Mouse (Mus musculus) lung, postnatal 36 days (tissue): ENCODE results near the gene Kif26a.

Source experiments
- DNase-seq: peaks from one replicate; pipeline ENCODE4 v3.0.0; 2022; ENCODE audit warnings: mixed read lengths

Gene Kif26a

DNA sequence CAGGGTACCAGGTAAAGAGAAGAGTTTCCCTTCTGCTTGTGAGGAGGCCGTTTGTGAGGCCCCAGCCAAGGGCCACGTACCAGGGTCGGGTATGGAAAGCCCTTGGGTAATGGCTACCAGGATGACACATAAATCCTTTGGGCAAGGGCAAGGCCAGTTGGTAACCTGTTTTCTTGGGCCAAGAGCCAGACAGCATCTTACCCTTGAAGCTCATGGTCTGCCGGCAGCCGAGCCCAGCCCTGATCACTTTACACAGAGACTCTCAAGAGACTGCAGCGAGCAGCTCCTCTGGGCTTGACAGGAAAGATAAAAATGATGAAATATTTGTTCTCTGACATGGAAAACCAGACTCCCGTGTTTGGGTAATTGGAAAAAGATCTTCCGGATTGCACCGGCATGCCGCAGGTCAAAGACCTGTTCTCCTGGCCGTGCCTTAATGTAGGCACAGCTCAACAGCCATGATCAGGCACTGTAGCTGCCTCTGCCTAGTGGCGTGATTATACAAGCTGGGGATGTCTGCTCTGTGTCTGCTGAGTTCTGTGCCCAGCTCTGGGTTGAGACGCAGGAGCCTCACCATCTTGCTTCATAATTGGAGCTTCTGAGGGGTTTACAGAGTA, 77.8 kb downstream of the Kif26a start:
- no peak for DNase-seq

DNA sequence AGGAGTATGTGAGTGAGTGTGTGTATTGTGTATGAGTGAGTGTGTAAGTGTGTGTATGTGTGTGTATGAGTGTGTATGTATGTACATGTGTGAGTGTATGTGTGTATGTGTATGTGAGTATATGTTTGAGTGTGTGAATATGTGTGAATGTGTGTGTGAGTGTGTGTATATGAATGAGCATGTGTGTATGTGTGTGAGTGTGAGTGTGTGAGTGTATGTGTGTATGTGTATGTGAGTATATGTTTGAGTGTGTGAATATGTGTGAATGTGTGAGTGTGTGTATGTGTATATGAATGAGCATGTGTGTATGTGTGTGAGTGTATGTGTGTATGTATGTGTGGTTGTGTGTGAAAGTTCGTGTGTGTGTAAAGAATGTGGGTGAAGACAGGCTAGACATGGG, 80.2 kb downstream of the Kif26a start:
- DNase-seq: no peak

DNA sequence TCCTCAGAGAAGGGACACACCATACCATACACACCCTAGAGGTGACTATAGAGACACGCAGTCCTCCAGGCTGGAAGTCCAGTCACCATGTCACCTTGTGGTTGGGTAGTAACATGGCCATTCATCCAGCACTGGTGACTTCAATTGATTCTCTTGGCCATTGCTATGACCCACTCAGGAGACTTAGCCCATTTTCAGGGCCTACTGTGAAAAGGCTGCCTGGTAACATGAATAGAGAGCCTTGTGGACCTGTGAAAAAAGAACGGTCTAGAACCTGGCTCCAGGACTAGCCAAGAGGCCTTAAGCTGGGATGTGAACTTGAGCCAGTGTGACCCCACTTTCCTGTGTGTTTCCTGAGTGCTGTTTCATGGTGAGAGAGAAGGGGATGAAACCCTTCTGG, 80.6 kb downstream of the Kif26a start:
- DNase-seq: no peak

DNA sequence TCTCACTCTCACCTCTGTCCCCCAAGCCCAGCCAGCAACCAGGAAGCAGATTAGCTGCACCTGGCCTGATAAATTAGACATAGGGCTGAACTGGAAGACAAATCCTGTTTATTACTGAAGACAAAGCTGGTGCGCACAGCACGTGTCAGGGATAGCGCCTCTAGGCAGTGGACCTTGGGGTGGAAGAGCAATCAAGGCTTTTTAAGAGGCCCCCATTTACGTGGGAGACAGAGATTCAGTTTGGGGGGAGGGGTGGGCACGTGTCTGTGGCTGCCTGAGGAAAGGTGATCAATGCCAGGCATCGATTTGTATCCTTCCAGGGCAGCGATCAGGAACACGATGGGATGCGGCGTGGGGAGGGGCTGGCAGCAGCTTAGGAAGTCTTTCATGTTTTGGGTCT, 83.1 kb downstream of the Kif26a start:
- no peak for DNase-seq

DNA sequence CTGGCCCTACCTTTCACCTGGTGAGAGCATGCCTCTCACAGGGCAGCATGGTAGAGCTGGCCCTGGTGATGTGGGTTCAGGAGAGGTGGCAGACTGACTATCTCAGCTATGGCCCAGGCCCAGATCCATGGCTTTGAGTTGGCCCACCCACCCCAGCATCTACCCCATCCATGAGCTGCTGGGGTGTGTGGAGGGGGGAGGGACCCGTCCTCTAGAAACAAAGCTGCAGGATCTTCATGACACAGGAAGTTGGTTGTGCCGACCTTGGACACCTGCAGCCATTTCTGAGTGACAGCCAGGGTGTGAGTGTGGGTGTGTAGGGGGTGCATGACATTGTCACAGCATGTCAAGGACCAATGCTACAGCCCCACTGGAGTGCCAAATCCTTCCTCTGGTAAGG, 84.2 kb downstream of the Kif26a start:
- DNase-seq: no peak
